Mouse (Mus musculus) layer of hippocampus, adult 18-20 months (tissue): ENCODE measurements around the gene Ino80. TPM values are rescaled to one million over a fixed set of nuclear protein-coding genes. Genes with fewer than 3 reads are reported as not detected.

Experiments used
- DNase-seq, 2 experiments: peaks; one replicate each; pipeline ENCODE4 v3.0.0; 2022; ENCODE audit warnings: low spot score in 2 of 2
- total RNA-seq, 2 experiments: library from RNA; stranded (reverse); gene quantifications; 2 replicates each; pipeline ENCODE4 v1.2.3; 2021

The Ino80 gene
- total RNA-seq, 2 experiments from 2014 or later: 17.8 to 18.9 TPM

- no peak for DNase-seq
Observed at GRCm38 (mm10) chr2:119355651-119356050, 121.8 kb downstream of the Ino80 start.

DNA sequence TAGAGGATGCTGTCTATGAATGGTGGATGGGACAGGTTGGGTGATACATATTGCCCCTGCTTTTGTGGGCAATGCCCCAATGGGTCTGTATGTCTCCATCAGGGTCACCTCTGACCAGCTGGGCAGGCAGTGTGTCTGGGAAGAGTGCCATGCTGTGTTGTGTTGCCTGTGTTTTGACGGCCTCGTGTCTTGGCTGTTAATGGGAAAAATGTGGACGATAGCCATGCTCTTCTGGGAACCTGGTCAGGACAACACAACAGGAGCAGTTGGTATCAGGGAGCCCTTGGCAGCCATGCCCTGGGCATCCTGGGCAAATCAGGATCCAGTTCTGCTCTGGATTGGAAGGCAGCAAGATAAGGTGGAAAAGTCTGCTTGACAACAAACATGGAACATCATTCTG lies 122.4 kb downstream of the Ino80 start:
- no peak for DNase-seq

DNA sequence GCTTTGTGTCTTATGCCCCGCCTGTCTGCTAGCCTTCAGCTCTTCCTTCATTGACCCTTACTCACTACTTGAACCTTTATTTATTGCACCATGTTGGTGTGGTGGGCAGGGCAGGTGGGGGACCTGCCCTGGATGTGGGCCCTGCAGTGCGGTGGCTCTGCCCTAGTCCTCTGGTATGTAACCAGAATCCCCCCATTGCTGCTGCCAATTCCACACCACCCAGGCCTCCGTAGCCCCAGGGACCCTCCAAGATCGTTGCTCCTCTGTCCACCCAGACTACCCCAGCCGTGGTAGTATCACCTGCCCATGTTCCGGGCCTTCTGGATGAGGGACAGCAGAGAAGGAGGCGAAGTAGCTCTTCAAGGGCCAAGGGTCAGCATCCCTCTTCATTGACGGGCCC lies 123.8 kb downstream of the Ino80 start:
- DNase-seq: no peak

GRCm38 (mm10) chr2:119350555-119351486 lies 126.7 kb downstream of the Ino80 start, which contains the start of gene Chac1:
Gene Chac1, plus strand, starts transcription at chr2:119351229.
- DNase-seq: peak; percentile 94 to 96

GRCm38 (mm10) chr2:119344537-119345138 lies 132.8 kb downstream of the Ino80 start:
- no peak for DNase-seq

DNA sequence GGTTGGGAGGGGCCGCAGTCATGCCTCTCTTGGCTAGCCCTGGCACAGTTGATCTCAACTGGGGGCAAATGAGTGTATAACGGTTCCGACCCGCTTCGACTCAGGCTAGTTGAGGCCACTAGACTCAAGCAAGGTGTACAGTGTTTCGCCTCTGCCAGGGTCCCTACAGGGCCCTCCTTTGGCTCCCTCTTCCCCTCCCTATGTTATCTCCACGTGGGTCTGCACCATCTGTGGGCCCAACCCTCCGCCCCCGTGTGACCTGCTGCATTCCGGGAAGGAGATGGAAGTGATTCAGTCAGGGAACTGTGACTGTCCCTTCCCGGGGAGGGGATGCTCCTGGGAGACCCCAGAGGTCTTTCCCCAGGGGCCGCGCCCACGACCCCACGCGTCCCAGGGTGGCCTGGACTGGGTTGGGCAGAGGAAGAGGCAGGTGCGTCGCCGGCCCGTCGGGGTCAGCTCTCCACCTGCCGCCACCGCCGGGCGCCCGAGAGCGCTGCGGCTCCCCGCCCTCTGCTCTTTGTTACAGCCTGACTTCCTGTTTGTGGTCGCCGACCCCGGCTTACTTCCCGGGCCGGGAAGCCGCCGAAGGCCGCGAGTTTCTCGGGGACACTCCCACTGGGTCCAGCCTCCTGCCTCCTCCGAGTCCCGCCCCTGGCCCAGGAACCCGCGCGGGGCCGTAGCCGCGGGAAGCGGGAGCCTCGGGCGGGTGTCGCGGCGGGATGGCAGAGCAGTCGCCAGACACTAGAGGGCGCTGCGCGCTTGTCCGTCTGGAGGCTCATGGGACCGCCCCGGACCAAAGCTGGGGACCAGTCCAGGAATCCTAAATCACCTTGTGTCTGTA lies 139.8 kb downstream of the Ino80 start:
- DNase-seq: peak; percentile 46 to 81

DNA sequence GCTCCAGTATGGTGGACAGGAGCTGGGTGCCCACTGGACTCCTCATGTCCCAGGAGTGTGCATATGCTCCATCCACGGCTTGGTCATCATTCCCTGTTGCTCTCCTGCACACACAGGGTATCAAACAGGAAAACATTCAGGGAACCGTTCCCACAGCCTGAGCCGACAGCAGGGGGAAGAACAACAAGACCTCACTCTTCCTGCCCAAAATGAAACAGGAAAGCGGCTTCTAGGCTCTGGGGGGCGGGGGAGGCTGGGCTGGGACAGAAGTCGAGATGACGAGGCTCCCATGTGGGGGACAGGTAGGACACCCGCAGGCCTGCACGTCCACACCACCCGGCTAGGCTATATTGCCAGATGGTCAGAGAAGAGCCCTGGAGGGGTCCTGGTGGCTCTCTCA lies 141.0 kb downstream of the Ino80 start:
- DNase-seq: no peak

DNA sequence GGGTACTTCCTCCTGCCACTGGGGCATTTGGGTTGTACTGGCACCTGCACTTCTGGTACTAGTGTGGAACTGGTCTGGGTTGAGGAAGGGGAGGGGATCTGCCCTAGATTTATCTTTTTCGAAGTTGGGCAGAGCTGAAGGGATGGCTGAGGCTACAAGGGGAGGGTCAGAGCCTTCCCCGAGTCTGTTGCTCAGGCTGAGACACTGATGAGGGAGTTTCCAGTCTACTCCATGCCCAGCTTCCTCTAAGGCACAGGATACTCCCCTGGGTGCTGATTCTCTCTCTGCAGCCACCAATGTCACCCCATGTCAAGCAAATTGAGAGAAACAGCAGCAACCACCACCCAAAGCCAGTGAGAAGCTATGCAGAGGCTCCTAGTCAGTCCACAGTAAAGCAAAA lies 141.5 kb downstream of the Ino80 start:
- DNase-seq: no peak

GRCm38 (mm10) chr2:119335535-119335934 lies 142.0 kb downstream of the Ino80 start:
- no peak for DNase-seq

DNA sequence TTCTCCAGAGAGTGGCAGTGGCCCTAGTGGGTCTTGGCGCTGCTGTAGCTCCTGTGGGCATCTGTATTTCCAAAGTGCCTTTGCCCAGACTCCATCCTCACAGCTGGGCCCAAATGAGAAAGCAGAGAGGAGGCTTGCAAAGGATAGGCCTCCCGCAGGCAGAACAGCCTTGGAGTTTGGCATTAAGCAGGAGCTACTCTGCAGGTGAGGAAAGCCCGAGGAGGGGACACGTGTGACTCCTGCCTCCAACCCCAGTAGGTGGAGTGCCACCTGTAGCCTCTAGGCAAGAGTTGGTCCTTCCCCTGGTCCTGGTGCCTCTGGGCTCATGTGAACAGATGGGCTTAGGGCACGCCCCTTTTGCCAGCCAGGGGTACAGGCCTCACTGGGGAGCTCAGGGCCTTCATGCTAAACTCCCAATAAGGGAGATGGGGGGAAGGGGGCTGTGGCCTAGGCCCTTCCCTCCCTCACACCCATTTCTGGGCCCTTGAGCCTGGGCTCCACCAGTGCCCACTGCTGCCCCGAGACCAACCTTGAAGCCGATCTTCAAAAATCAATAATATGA lies 142.4 kb downstream of the Ino80 start:
- DNase-seq: no peak

GRCm38 (mm10) chr2:119334135-119334534 lies 143.4 kb downstream of the Ino80 start:
- no peak for DNase-seq

DNA sequence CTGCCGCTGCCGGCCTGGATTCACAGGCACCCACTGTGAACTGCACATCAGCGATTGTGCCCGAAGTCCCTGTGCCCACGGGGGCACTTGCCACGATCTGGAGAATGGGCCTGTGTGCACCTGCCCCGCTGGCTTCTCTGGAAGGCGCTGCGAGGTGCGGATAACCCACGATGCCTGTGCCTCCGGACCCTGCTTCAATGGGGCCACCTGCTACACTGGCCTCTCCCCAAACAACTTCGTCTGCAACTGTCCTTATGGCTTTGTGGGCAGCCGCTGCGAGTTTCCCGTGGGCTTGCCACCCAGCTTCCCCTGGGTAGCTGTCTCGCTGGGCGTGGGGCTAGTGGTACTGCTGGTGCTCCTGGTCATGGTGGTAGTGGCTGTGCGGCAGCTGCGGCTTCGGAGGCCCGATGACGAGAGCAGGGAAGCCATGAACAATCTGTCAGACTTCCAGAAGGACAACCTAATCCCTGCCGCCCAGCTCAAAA lies 145.3 kb downstream of the Ino80 start:
- DNase-seq: no peak

- DNase-seq: no peak
Observed at GRCm38 (mm10) chr2:119330795-119331194, 146.7 kb downstream of the Ino80 start.

DNA sequence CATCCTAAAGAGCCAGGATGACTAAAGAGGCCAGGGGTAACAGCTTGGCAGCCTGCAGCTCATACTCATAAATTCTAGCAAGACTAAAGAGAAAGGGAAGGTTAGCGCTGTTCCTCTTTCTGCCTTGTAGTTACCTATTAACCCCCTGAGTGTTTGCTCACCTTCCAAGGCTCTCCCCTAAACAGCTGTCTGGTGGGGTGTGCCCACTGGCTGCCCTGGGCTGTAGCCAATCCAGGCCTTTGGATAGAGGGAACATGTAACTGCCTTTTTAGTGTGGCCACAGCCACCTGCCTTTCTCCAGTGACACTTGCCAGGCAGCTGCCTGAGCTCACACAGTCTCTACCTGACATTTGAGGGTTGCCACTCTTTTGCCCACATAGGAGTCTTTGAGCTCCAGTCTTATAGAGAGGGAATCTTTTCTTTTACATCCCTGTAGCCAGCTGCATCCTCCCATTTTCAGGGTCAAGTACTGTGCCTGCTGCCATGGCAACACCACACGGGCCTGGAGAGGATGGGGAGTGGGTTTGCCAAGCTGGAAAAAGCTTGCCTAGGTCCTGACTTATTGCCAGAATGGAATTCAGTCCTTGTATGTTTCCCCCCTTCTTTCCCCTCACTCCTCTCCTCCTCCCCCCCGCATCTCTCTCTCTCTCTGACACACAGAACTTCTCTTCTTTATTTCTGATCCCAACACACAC lies 148.2 kb downstream of the Ino80 start:
- DNase-seq: no peak

GRCm38 (mm10) chr2:119328546-119328945 lies 148.9 kb downstream of the Ino80 start:
- no peak for DNase-seq

GRCm38 (mm10) chr2:119327942-119328526 lies 149.5 kb downstream of the Ino80 start:
- no peak for DNase-seq

DNA sequence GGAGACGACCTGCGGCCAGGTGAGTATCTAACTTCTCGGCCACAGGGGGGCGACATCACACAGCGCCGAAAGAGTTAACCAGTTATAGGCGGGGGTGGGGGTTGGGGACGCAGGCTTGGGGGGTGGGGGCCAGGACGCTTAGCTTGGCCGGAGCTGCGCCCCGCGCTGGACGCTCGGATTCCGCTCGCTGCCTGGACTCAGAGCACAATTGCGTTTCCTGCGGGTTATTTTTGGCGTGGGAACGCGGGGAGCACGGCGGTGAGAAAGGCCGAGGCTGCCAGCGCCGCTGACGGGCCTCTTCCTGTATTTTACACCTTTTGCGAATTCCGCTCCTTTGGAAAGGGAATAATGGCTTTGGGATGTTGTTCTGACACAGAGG lies 150.4 kb downstream of the Ino80 start:
- no peak for DNase-seq

GRCm38 (mm10) chr2:119326161-119327101 lies 151.1 kb downstream of the Ino80 start:
- DNase-seq: no peak

DNA sequence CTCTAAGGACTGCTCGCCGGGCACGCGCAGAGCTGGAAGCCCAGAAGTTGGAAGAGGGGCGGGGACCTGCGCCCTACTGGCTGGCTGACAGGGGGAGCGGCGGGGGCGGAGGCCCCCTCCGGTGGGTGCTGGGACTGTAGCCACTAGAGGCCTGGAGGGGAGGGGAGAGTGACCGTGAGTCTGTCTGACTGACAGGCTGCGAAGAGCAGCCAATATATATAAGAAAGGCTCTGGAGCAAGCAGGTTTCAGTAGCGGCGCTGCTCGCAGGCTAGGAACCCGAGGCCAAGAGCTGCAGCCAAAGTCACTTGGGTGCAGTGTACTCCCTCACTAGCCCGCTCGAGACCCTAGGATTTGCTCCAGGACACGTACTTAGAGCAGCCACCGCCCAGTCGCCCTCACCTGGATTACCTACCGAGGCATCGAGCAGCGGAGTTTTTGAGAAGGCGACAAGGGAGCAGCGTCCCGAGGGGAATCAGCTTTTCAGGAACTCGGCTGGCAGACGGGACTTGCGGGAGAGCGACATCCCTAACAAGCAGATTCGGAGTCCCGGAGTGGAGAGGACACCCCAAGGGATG lies 151.8 kb downstream of the Ino80 start, which contains the start of gene Dll4:
Gene Dll4 (plus strand): TSS at position 217 of the 576 bp plus-strand sequence.
- no peak for DNase-seq
